Mouse (Mus musculus): Measurements from ENCODE around the gene Hdac10. TPM values are rescaled to one million over a fixed set of nuclear protein-coding genes. Genes with fewer than 3 reads are reported as not detected.
A peak's percentile ranks its signal among the peaks of the same experiment; 100 is the strongest.

Gene Hdac10
- total and polyA plus RNA-seq, 3 experiments: 23.3 to 26.6 TPM; not detected in 1

DNA sequence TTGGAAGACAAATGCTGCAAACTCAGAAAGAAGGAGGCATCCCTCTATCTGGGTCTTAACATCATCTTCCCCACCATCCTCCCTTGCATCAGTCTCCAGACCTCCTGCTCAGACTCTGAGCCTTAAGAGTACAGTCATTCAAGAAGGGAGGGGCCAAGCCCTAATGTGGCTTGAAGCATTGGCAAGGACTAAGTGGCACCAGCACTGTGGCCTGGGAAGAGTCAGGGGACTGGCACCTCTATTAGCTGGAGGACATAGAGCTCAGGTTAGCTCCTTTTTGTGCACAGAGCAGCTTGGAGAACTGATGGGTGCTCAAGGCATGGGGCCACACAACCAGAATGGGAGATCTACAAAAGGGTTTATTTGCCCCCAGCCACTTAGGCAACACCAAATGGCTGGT is 1.7 kb upstream of the Hdac10 start:
- no peak for TF ChIP-seq JUND (IDR thresholded peaks at IDR 0.05; ENCODE audit: low read depth, low read length)
- TF ChIP-seq USF1 (IDR thresholded peaks at IDR 0.05; ENCODE audit: low read depth, low read length): no peak
- Histone ChIP-seq H3K27ac (ENCODE audit: control insufficient read depth, low read depth, low read length) (no peak overlapping the region), H3K4me3 (ENCODE audit: control insufficient read depth in 1 of 2, insufficient read depth in 1 of 2, low read depth in 2 of 2, low read length in 2 of 2) (no peak overlapping the region), H3K36me3 (ENCODE audit: control insufficient read depth in 1 of 2, insufficient read depth in 2 of 2, low read length in 2 of 2) (no peaks in the 10 kb centered on the region), H3K4me1 (ENCODE audit: control insufficient read depth in 1 of 2, insufficient read depth in 2 of 2, low read length in 2 of 2) (peaks cover 2 to 16% of the 10 kb centered on the region in 2 experiments; a peak in 3 of 4 replicates), H3K79me2 (ENCODE audit: control insufficient read depth, insufficient read depth, low read length, poor library complexity) (peaks cover 10% of the 10 kb centered on the region; the same call in 1 of the 2 replicates), H3K27me3 (ENCODE audit: control insufficient read depth in 1 of 2, insufficient read depth in 2 of 2, low read length in 2 of 2) (no peaks in the 10 kb centered on the region), H3K9me3 (replicated peaks; ENCODE audit: insufficient read depth, low read length) (no peaks in the 10 kb centered on the region), H3K9ac (ENCODE audit: control insufficient read depth, low read depth, low read length, poor library complexity, severe bottlenecking) (no peak overlapping the region)
- no peak for DNase-seq (ENCODE audit: low read depth, low spot score)

DNA sequence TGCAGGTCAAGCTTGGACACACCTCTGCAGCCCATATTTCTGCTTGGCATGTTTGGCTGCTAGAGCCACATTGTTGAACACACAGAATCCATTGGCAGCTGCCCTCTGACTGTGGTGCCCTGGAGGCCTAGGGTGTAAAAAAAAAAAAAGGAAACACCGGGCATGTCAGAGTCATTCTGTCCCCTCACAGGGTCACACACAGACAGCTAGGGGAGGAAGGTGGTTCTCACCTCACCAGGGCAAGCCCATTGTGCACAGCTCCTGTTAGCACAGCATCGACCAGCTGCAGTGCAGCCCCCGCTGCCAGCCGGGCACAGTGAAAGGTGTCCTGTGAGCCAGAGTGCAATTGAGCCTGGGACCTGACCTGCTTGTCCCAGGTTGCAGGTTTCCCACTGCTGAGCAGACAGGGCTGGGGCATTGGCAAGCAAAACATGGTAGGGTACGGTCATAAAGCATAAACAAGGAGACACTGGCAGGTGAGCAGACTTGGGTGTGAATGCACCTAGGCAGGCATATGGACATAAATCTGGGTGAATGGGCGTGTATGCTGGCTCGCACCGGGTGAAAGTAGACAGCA is 1.0 kb downstream of the Hdac10 start:
- Histone ChIP-seq H3K9me3 (replicated peaks; ENCODE audit: insufficient read depth, low read length) (no peaks in the 10 kb centered on the region), H3K27ac (ENCODE audit: control insufficient read depth, low read depth, low read length) (no peak overlapping the region), H3K36me3 (ENCODE audit: control insufficient read depth in 1 of 2, insufficient read depth in 2 of 2, low read length in 2 of 2) (no peaks in the 10 kb centered on the region; a peak in 1 of 4 replicates), H3K4me3 (ENCODE audit: control insufficient read depth in 1 of 2, insufficient read depth in 1 of 2, low read depth in 2 of 2, low read length in 2 of 2) (peak overlapping the region; percentile 91 to 94), H3K79me2 (ENCODE audit: control insufficient read depth, insufficient read depth, low read length, poor library complexity) (peaks cover 15% of the 10 kb centered on the region), H3K4me1 (ENCODE audit: control insufficient read depth in 1 of 2, insufficient read depth in 2 of 2, low read length in 2 of 2) (peaks cover 2 to 16% of the 10 kb centered on the region in 2 experiments; a peak in 3 of 4 replicates), H3K9ac (ENCODE audit: control insufficient read depth, low read depth, low read length, poor library complexity, severe bottlenecking) (peak overlapping the region; percentile 94), H3K27me3 (ENCODE audit: control insufficient read depth in 1 of 2, insufficient read depth in 2 of 2, low read length in 2 of 2) (no peaks in the 10 kb centered on the region)
- TF ChIP-seq MAX (IDR thresholded peaks at IDR 0.05; ENCODE audit: low read length): no peak
- peak; percentile 11; the same call in 1 of the 2 replicates for TF ChIP-seq ZNF384 (IDR thresholded peaks at IDR 0.05; ENCODE audit: low read depth, low read length)
- peak; percentile 17 for DNase-seq (ENCODE audit: low read depth, low spot score)

DNA sequence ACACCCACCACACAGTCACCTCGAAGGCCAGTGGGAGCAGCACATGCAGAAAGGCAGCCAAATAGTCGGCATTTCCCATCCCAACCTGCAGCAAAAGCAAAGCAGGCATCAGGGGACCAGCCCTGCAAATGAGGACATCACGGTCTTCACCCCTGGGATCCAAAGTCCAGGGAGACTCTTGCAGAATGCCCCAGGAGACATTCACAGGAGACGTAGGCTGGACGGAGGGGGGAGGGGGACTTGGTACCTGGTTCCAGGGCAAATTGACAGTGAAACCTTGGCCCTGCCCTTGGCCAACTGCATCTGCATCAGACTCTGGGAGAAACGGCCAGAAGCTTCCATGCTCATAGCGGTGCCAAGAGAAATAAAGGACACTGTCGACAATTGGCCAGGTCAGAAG is 1.9 kb downstream of the Hdac10 start:
- no peak for DNase-seq (ENCODE audit: low read depth, low spot score)
- no peak overlapping the region for H3K4me3 ChIP-seq (ENCODE audit: control insufficient read depth in 1 of 2, insufficient read depth in 1 of 2, low read depth in 2 of 2, low read length in 2 of 2)
- no peak overlapping the region for H3K27ac ChIP-seq (ENCODE audit: control insufficient read depth, low read depth, low read length)
- H3K9me3 ChIP-seq (replicated peaks; ENCODE audit: insufficient read depth, low read length): no peaks in the 10 kb centered on the region
- TF ChIP-seq POLR2AphosphoS2 (IDR thresholded peaks at IDR 0.05; ENCODE audit: low read length): no peak
- TF ChIP-seq JUND (IDR thresholded peaks at IDR 0.05; ENCODE audit: low read depth, low read length): no peak
- TF ChIP-seq POLR2AphosphoS5 (IDR thresholded peaks at IDR 0.05; ENCODE audit: borderline replicate concordance, low read depth, low read length): no peak
- no peak for TF ChIP-seq USF1 (IDR thresholded peaks at IDR 0.05; ENCODE audit: low read depth, low read length)
- no peak for TF ChIP-seq SMC3 (IDR thresholded peaks at IDR 0.05; ENCODE audit: low read depth, low read length)
- no peak for TF ChIP-seq TAL1 (IDR thresholded peaks at IDR 0.05; ENCODE audit: low read length)
- TF ChIP-seq MAZ (IDR thresholded peaks at IDR 0.05; ENCODE audit: low read depth, low read length): no peak
- no peak for TF ChIP-seq TBP (IDR thresholded peaks at IDR 0.05; ENCODE audit: low read depth, low read length)
- TF ChIP-seq CHD1 (IDR thresholded peaks at IDR 0.05; ENCODE audit: low read depth, low read length): no peak
- no peak for TF ChIP-seq ZMIZ1 (IDR thresholded peaks at IDR 0.05; ENCODE audit: low read depth, low read length)
- no peak for TF ChIP-seq GABPA (IDR thresholded peaks at IDR 0.05; ENCODE audit: low read depth, low read length)
- TF ChIP-seq MYB (IDR thresholded peaks at IDR 0.05; ENCODE audit: low read depth, low read length): no peak
- no peak overlapping the region for H3K9ac ChIP-seq (ENCODE audit: control insufficient read depth, low read depth, low read length, poor library complexity, severe bottlenecking)
- peaks cover 2 to 23% of the 10 kb centered on the region in 2 experiments; a peak in 3 of 4 replicates for H3K4me1 ChIP-seq (ENCODE audit: control insufficient read depth in 1 of 2, insufficient read depth in 2 of 2, low read length in 2 of 2)
- H3K36me3 ChIP-seq (ENCODE audit: control insufficient read depth in 1 of 2, insufficient read depth in 2 of 2, low read length in 2 of 2): peaks cover 0 to 4% of the 10 kb centered on the region in 2 experiments; a peak in 3 of 4 replicates
- H3K79me2 ChIP-seq (ENCODE audit: control insufficient read depth, insufficient read depth, low read length, poor library complexity): peaks cover 24% of the 10 kb centered on the region
- H3K27me3 ChIP-seq (ENCODE audit: control insufficient read depth in 1 of 2, insufficient read depth in 2 of 2, low read length in 2 of 2): no peaks in the 10 kb centered on the region
